Mouse (Mus musculus): Measurements from ENCODE around the gene Ubl3. TPM values are rescaled to one million over a fixed set of nuclear protein-coding genes. Genes with fewer than 3 reads are reported as not detected.

Ubl3 gene
- total RNA-seq, 1 experiment = 75.0 TPM

- Histone ChIP-seq H3K36me3 (ENCODE audit: control insufficient read depth, insufficient read depth, low read length, poor library complexity, severe bottlenecking) (no peaks in the 10 kb centered on the region), H3K27ac (ENCODE audit: insufficient read depth, low read depth, low read length, poor library complexity, severe bottlenecking) (no peak overlapping the region), H3K9me3 (ENCODE audit: control insufficient read depth, insufficient read depth, low read depth, low read length) (no peaks in the 10 kb centered on the region), H3K4me1 (ENCODE audit: control insufficient read depth in 2 of 2, insufficient read depth in 2 of 2, low read length in 2 of 2, poor library complexity in 1 of 2) (peaks cover 0 to 8% of the 10 kb centered on the region in 2 experiments; a peak in 1 of 4 replicates), H3K4me3 (ENCODE audit: insufficient read depth in 1 of 2, low read depth in 1 of 2, low read length in 2 of 2, poor library complexity in 1 of 2, severe bottlenecking in 1 of 2) (no peak overlapping the region), H3K9ac (ENCODE audit: insufficient read depth, low read depth, low read length, poor library complexity, severe bottlenecking) (no peak overlapping the region)
- in situ Hi-C loops (cut with MboI; ENCODE audit: low sequenced_read_pairs in 2 of 2, unreplicated experiment in 2 of 2) = no loop called here
- TF ChIP-seq MAFK (IDR thresholded peaks at IDR 0.05; ENCODE audit: insufficient read depth, low read depth, low read length) = no peak
- no peak for TF ChIP-seq ZC3H11A (IDR thresholded peaks at IDR 0.05; ENCODE audit: borderline replicate concordance, low read depth, low read length)
- TF ChIP-seq ZNF384 (IDR thresholded peaks at IDR 0.05; ENCODE audit: low read depth, low read length) = no peak
- no peak for TF ChIP-seq CHD2 (IDR thresholded peaks at IDR 0.05; ENCODE audit: low read depth, low read length)
- no peak for TF ChIP-seq HCFC1 (IDR thresholded peaks at IDR 0.05; ENCODE audit: borderline replicate concordance, insufficient read depth, low read length)
- DNase-seq (ENCODE audit: low read depth, low spot score) = no peak
These were observed 66.4 kb downstream of the Ubl3 start for GRCm38 (mm10) chr5:148486202-148486601.

DNA sequence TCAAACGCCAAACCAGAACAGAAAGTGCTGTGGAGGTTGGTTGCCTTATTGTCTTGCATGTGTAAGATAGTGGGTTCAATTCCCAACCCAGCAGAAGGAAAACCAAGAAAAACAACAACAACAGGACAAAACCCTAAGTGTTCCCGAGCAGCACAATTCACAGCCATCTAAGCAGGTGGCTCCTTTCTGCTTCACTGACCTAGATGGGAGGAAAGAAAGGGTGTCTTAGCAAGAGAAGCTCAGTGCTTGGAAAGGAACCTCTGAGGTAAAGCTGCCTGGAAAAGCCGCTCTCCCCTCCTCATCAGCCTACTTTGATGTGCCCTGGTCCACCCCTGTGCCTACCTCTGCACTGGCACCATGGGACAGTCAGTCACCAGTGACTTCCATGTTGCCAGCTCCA, 70.8 kb downstream of the Ubl3 start:
- H3K9me3 ChIP-seq (ENCODE audit: control insufficient read depth, insufficient read depth, low read depth, low read length) = no peaks in the 10 kb centered on the region
- in situ Hi-C loops (cut with MboI; ENCODE audit: low sequenced_read_pairs in 2 of 2, unreplicated experiment in 2 of 2) = no loop called here
- H3K9ac ChIP-seq (ENCODE audit: insufficient read depth, low read depth, low read length, poor library complexity, severe bottlenecking) = no peak overlapping the region
- DNase-seq (ENCODE audit: low read depth, low spot score) = no peak
- no peak for TF ChIP-seq ZC3H11A (IDR thresholded peaks at IDR 0.05; ENCODE audit: borderline replicate concordance, low read depth, low read length)
- TF ChIP-seq ZNF384 (IDR thresholded peaks at IDR 0.05; ENCODE audit: low read depth, low read length) = no peak
- no peak for TF ChIP-seq HCFC1 (IDR thresholded peaks at IDR 0.05; ENCODE audit: borderline replicate concordance, insufficient read depth, low read length)
- no peak for TF ChIP-seq CHD2 (IDR thresholded peaks at IDR 0.05; ENCODE audit: low read depth, low read length)
- no peak for TF ChIP-seq MAFK (IDR thresholded peaks at IDR 0.05; ENCODE audit: insufficient read depth, low read depth, low read length)
- peaks cover 0 to 6% of the 10 kb centered on the region in 2 experiments; a peak in 1 of 4 replicates for H3K4me1 ChIP-seq (ENCODE audit: control insufficient read depth in 2 of 2, insufficient read depth in 2 of 2, low read length in 2 of 2, poor library complexity in 1 of 2)
- H3K36me3 ChIP-seq (ENCODE audit: control insufficient read depth, insufficient read depth, low read length, poor library complexity, severe bottlenecking) = no peaks in the 10 kb centered on the region
- H3K4me3 ChIP-seq (ENCODE audit: insufficient read depth in 1 of 2, low read depth in 1 of 2, low read length in 2 of 2, poor library complexity in 1 of 2, severe bottlenecking in 1 of 2) = no peak overlapping the region
- H3K27ac ChIP-seq (ENCODE audit: insufficient read depth, low read depth, low read length, poor library complexity, severe bottlenecking) = no peak overlapping the region

GRCm38 (mm10) chr5:148474346-148474745, 78.2 kb downstream of the Ubl3 start:
- Histone ChIP-seq H3K4me3 (ENCODE audit: insufficient read depth in 1 of 2, low read depth in 1 of 2, low read length in 2 of 2, poor library complexity in 1 of 2, severe bottlenecking in 1 of 2) (no peak overlapping the region), H3K27ac (ENCODE audit: insufficient read depth, low read depth, low read length, poor library complexity, severe bottlenecking) (no peak overlapping the region; the same call in 1 of the 2 replicates), H3K9ac (ENCODE audit: insufficient read depth, low read depth, low read length, poor library complexity, severe bottlenecking) (no peak overlapping the region), H3K4me1 (ENCODE audit: control insufficient read depth in 2 of 2, insufficient read depth in 2 of 2, low read length in 2 of 2, poor library complexity in 1 of 2) (peaks cover 0 to 6% of the 10 kb centered on the region in 2 experiments; a peak in 1 of 4 replicates), H3K36me3 (ENCODE audit: control insufficient read depth, insufficient read depth, low read length, poor library complexity, severe bottlenecking) (no peaks in the 10 kb centered on the region; the same call in 1 of the 2 replicates), H3K9me3 (ENCODE audit: control insufficient read depth, insufficient read depth, low read depth, low read length) (no peaks in the 10 kb centered on the region)
- no peak for TF ChIP-seq CHD2 (IDR thresholded peaks at IDR 0.05; ENCODE audit: low read depth, low read length)
- TF ChIP-seq HCFC1 (IDR thresholded peaks at IDR 0.05; ENCODE audit: borderline replicate concordance, insufficient read depth, low read length) = no peak
- TF ChIP-seq MAFK (IDR thresholded peaks at IDR 0.05; ENCODE audit: insufficient read depth, low read depth, low read length) = no peak
- no peak for TF ChIP-seq ZNF384 (IDR thresholded peaks at IDR 0.05; ENCODE audit: low read depth, low read length)
- TF ChIP-seq ZC3H11A (IDR thresholded peaks at IDR 0.05; ENCODE audit: borderline replicate concordance, low read depth, low read length) = no peak
- in situ Hi-C loops (cut with MboI; ENCODE audit: low sequenced_read_pairs in 2 of 2, unreplicated experiment in 2 of 2) = no loop called here
- no peak for DNase-seq (ENCODE audit: low read depth, low spot score)

DNA sequence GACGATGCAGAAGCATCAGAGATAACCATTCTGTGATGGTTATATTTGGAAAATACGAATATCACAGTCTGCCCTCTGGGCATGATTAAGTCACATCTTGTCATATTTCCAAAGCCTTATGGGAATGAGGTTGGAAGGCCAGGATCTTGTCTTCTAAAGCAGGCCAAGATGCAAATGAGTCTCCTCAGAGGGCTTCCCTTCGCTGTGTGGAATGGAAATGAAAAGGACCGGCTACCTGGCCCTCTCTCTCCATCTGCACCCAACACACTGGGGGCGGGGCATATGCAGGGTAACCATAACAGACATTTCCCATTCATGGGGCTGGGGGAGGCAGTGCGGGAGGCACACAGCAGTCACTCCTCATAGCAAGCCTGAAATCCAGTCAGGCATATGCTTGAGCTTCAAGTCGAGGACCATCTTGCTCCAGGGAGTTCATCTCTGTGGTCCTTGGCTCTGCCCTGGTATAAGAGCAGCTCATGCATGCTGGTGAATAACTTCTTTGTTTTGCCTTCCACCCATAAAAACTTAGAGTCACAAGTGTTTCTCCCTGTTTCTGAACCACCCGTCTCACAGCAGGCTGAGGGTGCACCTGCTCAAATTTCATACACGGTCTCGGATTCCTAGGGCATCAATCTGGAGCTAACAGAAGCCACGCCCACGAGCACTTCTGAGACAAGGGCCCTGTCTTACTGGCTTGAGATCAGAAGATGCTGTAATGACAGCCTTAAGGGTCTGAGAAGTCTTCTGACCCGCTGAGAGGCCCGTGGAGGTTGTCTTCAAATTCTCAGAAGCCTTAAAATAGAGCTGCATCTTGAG, 83.8 kb downstream of the Ubl3 start:
- TF ChIP-seq HCFC1 (IDR thresholded peaks at IDR 0.05; ENCODE audit: borderline replicate concordance, insufficient read depth, low read length) = no peak
- Histone ChIP-seq H3K4me1 (ENCODE audit: control insufficient read depth in 2 of 2, insufficient read depth in 2 of 2, low read length in 2 of 2, poor library complexity in 1 of 2) (peaks cover 0 to 11% of the 10 kb centered on the region in 2 experiments; a peak in 3 of 4 replicates), H3K27ac (ENCODE audit: insufficient read depth, low read depth, low read length, poor library complexity, severe bottlenecking) (no peak overlapping the region), H3K4me3 (ENCODE audit: insufficient read depth in 1 of 2, low read depth in 1 of 2, low read length in 2 of 2, poor library complexity in 1 of 2, severe bottlenecking in 1 of 2) (no peak overlapping the region), H3K9ac (ENCODE audit: insufficient read depth, low read depth, low read length, poor library complexity, severe bottlenecking) (no peak overlapping the region), H3K36me3 (ENCODE audit: control insufficient read depth, insufficient read depth, low read length, poor library complexity, severe bottlenecking) (no peaks in the 10 kb centered on the region; the same call in 1 of the 2 replicates), H3K9me3 (ENCODE audit: control insufficient read depth, insufficient read depth, low read depth, low read length) (no peaks in the 10 kb centered on the region)
- DNase-seq (ENCODE audit: low read depth, low spot score) = no peak
- in situ Hi-C loops (cut with MboI; ENCODE audit: low sequenced_read_pairs in 2 of 2, unreplicated experiment in 2 of 2) = no loop called here

Measured in ES-E14 (cell line).